Mouse (Mus musculus): ENCODE data around the gene Ctnna3. TPM values are rescaled to one million over a fixed set of nuclear protein-coding genes. Genes with fewer than 3 reads are reported as not detected.

Ctnna3 gene
- total and polyA plus RNA-seq, 3 experiments: not detected

- no peak for TF ChIP-seq UBTF (IDR thresholded peaks at IDR 0.05; ENCODE audit: borderline replicate concordance, insufficient read depth, low read depth, low read length)
- no peak for TF ChIP-seq MAFK (IDR thresholded peaks at IDR 0.05; ENCODE audit: borderline replicate concordance, low read depth, low read length)
- TF ChIP-seq EP300 (IDR thresholded peaks at IDR 0.05; ENCODE audit: low read depth in 1 of 2, low read length in 2 of 2): no peak
- no peak for TF ChIP-seq SMC3 (IDR thresholded peaks at IDR 0.05; ENCODE audit: low read depth, low read length)
- TF ChIP-seq NELFE (IDR thresholded peaks at IDR 0.05; ENCODE audit: low read depth, low read length): no peak
- no peak for TF ChIP-seq SIN3A (IDR thresholded peaks at IDR 0.05; ENCODE audit: low read length)
- no peak for TF ChIP-seq POLR2AphosphoS5 (IDR thresholded peaks at IDR 0.05; ENCODE audit: borderline replicate concordance, low read depth, low read length)
- no peak for TF ChIP-seq MAZ (IDR thresholded peaks at IDR 0.05; ENCODE audit: low read depth, low read length)
- no peak for TF ChIP-seq USF2 (IDR thresholded peaks at IDR 0.05; ENCODE audit: borderline replicate concordance in 1 of 2, insufficient read depth in 1 of 2, low read depth in 1 of 2, low read length in 2 of 2)
- TF ChIP-seq ZNF384 (IDR thresholded peaks at IDR 0.05; ENCODE audit: low read depth, low read length): no peak
- TF ChIP-seq TCF12 (IDR thresholded peaks at IDR 0.05; ENCODE audit: low read depth, low read length): no peak
- TF ChIP-seq MXI1 (IDR thresholded peaks at IDR 0.05; ENCODE audit: low read depth, low read length): no peak
- no peak for TF ChIP-seq CTCF (IDR thresholded peaks at IDR 0.05 in 2 of 3, conservative IDR thresholded peaks at IDR 0.05 in 1 of 3; ENCODE audit: control insufficient read depth in 1 of 3, insufficient read depth in 1 of 3, low read depth in 2 of 3, low read length in 3 of 3, poor library complexity in 1 of 3, severe bottlenecking in 1 of 3)
- no peak for TF ChIP-seq NRF1 (IDR thresholded peaks at IDR 0.05; ENCODE audit: insufficient read depth, low read depth, low read length, poor library complexity, severe bottlenecking)
- no peak for TF ChIP-seq POLR2A (IDR thresholded peaks at IDR 0.05; ENCODE audit: control insufficient read depth in 1 of 2, insufficient read depth in 1 of 2, low read depth in 1 of 2, low read length in 2 of 2, poor library complexity in 1 of 2)
- no peak for TF ChIP-seq MYC (IDR thresholded peaks at IDR 0.05; ENCODE audit: low read depth, low read length)
- TF ChIP-seq ETS1 (IDR thresholded peaks at IDR 0.05; ENCODE audit: low read depth, low read length): no peak
- TF ChIP-seq MEF2A (IDR thresholded peaks at IDR 0.05; ENCODE audit: extremely low read depth, insufficient replicate concordance, low read depth, low read length, poor library complexity, severe bottlenecking): no peak
- no peak for TF ChIP-seq CHD2 (IDR thresholded peaks at IDR 0.05; ENCODE audit: low read length)
- no peak for TF ChIP-seq USF1 (IDR thresholded peaks at IDR 0.05; ENCODE audit: low read depth, low read length)
- Histone ChIP-seq H3K27ac (ENCODE audit: control insufficient read depth, low read depth, low read length) (no peak overlapping the region), H3K4me3 (ENCODE audit: control insufficient read depth in 1 of 2, insufficient read depth in 1 of 2, low read depth in 2 of 2, low read length in 2 of 2) (no peak overlapping the region), H3K4me1 (ENCODE audit: control insufficient read depth in 1 of 2, insufficient read depth in 2 of 2, low read length in 2 of 2) (no peaks in the 10 kb centered on the region), H3K9me3 (replicated peaks; ENCODE audit: insufficient read depth, low read length) (no peaks in the 10 kb centered on the region), H3K79me2 (ENCODE audit: control insufficient read depth, insufficient read depth, low read length, poor library complexity) (no peaks in the 10 kb centered on the region), H3K27me3 (ENCODE audit: control insufficient read depth in 1 of 2, insufficient read depth in 2 of 2, low read length in 2 of 2) (no peaks in the 10 kb centered on the region), H3K9ac (ENCODE audit: control insufficient read depth, low read depth, low read length, poor library complexity, severe bottlenecking) (no peak overlapping the region), H3K36me3 (ENCODE audit: control insufficient read depth in 1 of 2, insufficient read depth in 2 of 2, low read length in 2 of 2) (no peaks in the 10 kb centered on the region)
- DNase-seq (ENCODE audit: low read depth, low spot score): no peak
Measured at GRCm38 (mm10) chr10:63633915-63634314, 204.0 kb downstream of the Ctnna3 start.

GRCm38 (mm10) chr10:63637987-63638386 is 208.1 kb downstream of the Ctnna3 start:
- Histone ChIP-seq H3K27ac (ENCODE audit: control insufficient read depth, low read depth, low read length) (no peak overlapping the region), H3K9ac (ENCODE audit: control insufficient read depth, low read depth, low read length, poor library complexity, severe bottlenecking) (no peak overlapping the region)

More at GRCm38 (mm10) chr10:63637987-63638386, 208.1 kb downstream of the Ctnna3 start:
- Histone ChIP-seq H3K4me3 (ENCODE audit: control insufficient read depth in 1 of 2, insufficient read depth in 1 of 2, low read depth in 2 of 2, low read length in 2 of 2) (no peak overlapping the region), H3K36me3 (ENCODE audit: control insufficient read depth in 1 of 2, insufficient read depth in 2 of 2, low read length in 2 of 2) (no peaks in the 10 kb centered on the region), H3K27me3 (ENCODE audit: control insufficient read depth in 1 of 2, insufficient read depth in 2 of 2, low read length in 2 of 2) (no peaks in the 10 kb centered on the region), H3K9me3 (replicated peaks; ENCODE audit: insufficient read depth, low read length) (no peaks in the 10 kb centered on the region), H3K79me2 (ENCODE audit: control insufficient read depth, insufficient read depth, low read length, poor library complexity) (no peaks in the 10 kb centered on the region), H3K4me1 (ENCODE audit: control insufficient read depth in 1 of 2, insufficient read depth in 2 of 2, low read length in 2 of 2) (no peaks in the 10 kb centered on the region)
- DNase-seq (ENCODE audit: low read depth, low spot score): no peak
- TF ChIP-seq USF1 (IDR thresholded peaks at IDR 0.05; ENCODE audit: low read depth, low read length): no peak
- no peak for TF ChIP-seq UBTF (IDR thresholded peaks at IDR 0.05; ENCODE audit: borderline replicate concordance, insufficient read depth, low read depth, low read length)
- TF ChIP-seq MAZ (IDR thresholded peaks at IDR 0.05; ENCODE audit: low read depth, low read length): no peak
- TF ChIP-seq KAT2A (conservative IDR thresholded peaks at IDR 0.05; ENCODE audit: low read depth, low read length): no peak
- TF ChIP-seq POLR2A (IDR thresholded peaks at IDR 0.05; ENCODE audit: control insufficient read depth in 1 of 2, insufficient read depth in 1 of 2, low read depth in 1 of 2, low read length in 2 of 2, poor library complexity in 1 of 2): no peak
- TF ChIP-seq MAFK (IDR thresholded peaks at IDR 0.05; ENCODE audit: borderline replicate concordance, low read depth, low read length): no peak
